Mouse (Mus musculus) spleen, postnatal 14 days (tissue): ENCODE results near the gene Tex50.

Experiments used
- DNase-seq, 2 experiments: peaks; one replicate each; pipeline ENCODE4 v3.0.0; 2021 to 2022; ENCODE audit warnings: low spot score in 2 of 2

Gene Tex50

GRCm38 (mm10) chr1:161126461-161126860 lies 32.7 kb downstream of the Tex50 start:
- DNase-seq, result no peak

- no peak for DNase-seq
Measured at GRCm38 (mm10) chr1:161122661-161123418, 36.3 kb downstream of the Tex50 start.

- DNase-seq, result no peak
Measured at GRCm38 (mm10) chr1:161114591-161114990, 44.5 kb downstream of the Tex50 start.

GRCm38 (mm10) chr1:161109216-161109615 lies 49.9 kb downstream of the Tex50 start:
- no peak for DNase-seq
